Mouse (Mus musculus): Measurements from ENCODE around the gene Spns1.
"Not testable (repeated sequence)": the region's sequence is repeated elsewhere in the genome, so short reads cannot be mapped to it uniquely, and the experiment has no call there.

DNA sequence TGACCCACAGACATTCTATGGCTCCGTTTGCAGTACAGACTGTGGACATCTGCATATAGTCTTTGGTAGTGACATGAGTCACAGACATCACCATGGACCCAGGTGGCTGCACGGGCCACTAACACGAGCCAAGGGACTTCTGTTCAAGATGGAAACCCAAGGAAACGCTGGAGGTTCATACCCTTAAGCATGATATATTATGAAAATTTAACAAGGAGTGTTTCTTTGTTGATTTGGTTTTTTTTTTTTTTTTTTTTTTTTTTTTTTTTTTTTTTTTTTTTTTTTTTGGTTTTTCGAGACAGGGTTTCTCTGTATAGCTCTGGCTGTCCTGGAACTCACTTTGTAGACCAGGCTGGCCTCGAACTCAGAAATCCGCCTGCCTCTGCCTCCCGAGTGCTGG is 25.3 kb upstream of the Spns1 start:
- not testable (repeated sequence) for TF ChIP-seq CTCF (IDR thresholded peaks at IDR 0.05; ENCODE audit: low read depth); EP300 (optimal IDR thresholded peaks at IDR 0.05)

Measured in stomach, postnatal 0 days (tissue).